29 mouse cellular contexts compared by ENCODE assay signal in genomic region chr2:179096861-179097260, GRCm38 (mm10).
DNase-seq lines count a peak whose midpoint lies in the region; ATAC-seq lines count a peak whose summit lies in the region.
"Had no signal": no experiment of that assay in that cellular context is flagged by ENCODE, and none has a peak within 500 bp of the region (broad histone marks: within the 10 kb centered on the region; RNA-seq: fewer than 3 reads in every experiment).

No protein-coding gene starts in this region.

- peak; percentile 68 for DNase-seq in ES-CJ7 (ENCODE audit: low read depth, low spot score)
- DNase-seq in R1 (ENCODE audit: low read depth, low spot score) = peak; percentile 78
- DNase-seq in ZHBTc4 (ENCODE audit: low read depth, low spot score) = peak; percentile 42
- no peak for DNase-seq in kidney, postnatal 10 days
- DNase-seq in thymus, postnatal 0 days (ENCODE audit: low spot score) = no peak
- DNase-seq: adrenal gland, adult 2 months; adrenal gland, postnatal 10 days; adrenal gland, postnatal 25 days; B cell, adult 2 months; cerebellum, adult 11 months; cerebellum, adult 18-20 months; cerebellum, adult 8-10 months; cerebellum, adult 9-11 months; cerebellum, postnatal 14 days; cerebellum, postnatal 36 days; embryo, embryonic 11 days had no signal

- peaks cover 48% of the 10 kb centered on the region for H3K9me3 ChIP-seq in megakaryocyte, embryonic 14.5 days
- H3K9me3 ChIP-seq: embryonic facial prominence, embryonic 15.5 days; forebrain, embryonic 10.5 days; forebrain, embryonic 12.5 days had no signal

- no peak for ATAC-seq in megakaryocyte, adult 5-6 weeks (ENCODE audit: poor library complexity, severe bottlenecking)
- ATAC-seq: CD4-positive, CD25-positive, alpha-beta regulatory T cell, adult 4 months; forebrain, embryonic 14.5 days; forebrain, embryonic 16.5 days; Patski had no signal

- no peaks in the 10 kb centered on the region for H3K27me3 ChIP-seq in megakaryocyte, embryonic 14.5 days (replicated peaks)
- H3K27me3 ChIP-seq: CH12.LX; embryonic facial prominence, embryonic 13.5 days; embryonic facial prominence, embryonic 15.5 days; forebrain, embryonic 12.5 days; Patski had no signal

- no peaks in the 10 kb centered on the region; the same call in 1 of the 2 replicates for H3K4me1 ChIP-seq in megakaryocyte, embryonic 14.5 days
- H3K4me1 ChIP-seq: embryonic facial prominence, embryonic 13.5 days; embryonic facial prominence, embryonic 15.5 days had no signal

- H3K4me3 ChIP-seq in megakaryocyte, embryonic 14.5 days (replicated peaks) = peak overlapping the region; percentile 40
- H3K4me3 ChIP-seq: embryonic facial prominence, embryonic 13.5 days; embryonic facial prominence, embryonic 15.5 days; erythroblast, embryonic 14.5 days; forebrain, embryonic 10.5 days; forebrain, embryonic 12.5 days had no signal

- H3K36me3 ChIP-seq in megakaryocyte, embryonic 14.5 days (replicated peaks; ENCODE audit: low read length) = no peaks in the 10 kb centered on the region
- H3K36me3 ChIP-seq: embryonic facial prominence, embryonic 13.5 days; embryonic facial prominence, embryonic 15.5 days; forebrain, embryonic 10.5 days; forebrain, embryonic 12.5 days; G1E had no signal

Comparison
In these comparisons a context has a peak if more than half of its experiments do, and no peak if none do; other contexts are left out.
1. DNase-seq: peak in ES-CJ7 (single experiment), R1 (single experiment) and ZHBTc4 (single experiment); none in kidney, postnatal 10 days (single experiment) and thymus, postnatal 0 days (single experiment).